Mouse (Mus musculus) small intestine, adult 2 months (tissue): Measurements from ENCODE around the gene Ndufaf3.

Experiments
- CTCF ChIP-seq: fragments of 200-500 bp; IDR thresholded peaks from 2 replicates; pipeline ENCODE4 v1.5.1; 2012; ENCODE audit warnings: low read depth, mild to moderate bottlenecking, control low read depth, inconsistent platforms, low read length, moderate library complexity, mixed read lengths; ENCODE audit not compliant: insufficient replicate concordance, insufficient read length; ENCODE audit errors: extremely low read depth
- POLR2A ChIP-seq: fragments of 200-500 bp; IDR thresholded peaks from 2 replicates; pipeline ENCODE4 v1.6.1; 2012; ENCODE audit warnings: low read depth, mild to moderate bottlenecking, control low read depth, inconsistent platforms, low read length, moderate library complexity

DNA sequence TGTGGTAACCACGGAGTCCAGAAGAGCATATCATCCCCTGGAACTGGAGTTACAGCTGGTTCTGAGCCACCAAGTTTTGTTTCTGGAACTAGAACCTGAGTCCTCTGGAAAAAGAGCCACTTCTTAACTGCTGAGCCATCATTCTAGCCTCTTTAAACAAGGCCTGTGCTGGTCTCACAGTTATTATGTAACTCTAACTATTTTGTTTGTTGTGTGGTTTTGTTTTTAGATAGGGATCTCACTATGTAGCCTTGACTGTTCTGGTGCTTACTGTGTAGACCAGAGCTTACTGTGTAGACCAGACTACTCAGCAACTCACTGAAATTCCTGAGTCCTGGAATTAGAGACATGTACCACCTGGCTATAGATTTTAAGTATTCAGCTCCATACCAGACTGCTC lies 20.4 kb downstream of the Ndufaf3 start:
- TF ChIP-seq CTCF: no peak
- no peak for TF ChIP-seq POLR2A
